24 mouse cellular contexts compared by ENCODE assay signal in genomic region chr2:117421376-117421775, GRCm38 (mm10).
DNase-seq lines count a peak whose midpoint lies in the region; ATAC-seq and TF ChIP-seq lines count a peak whose summit lies in the region.
"Had no signal": no experiment of that assay in that cellular context is flagged by ENCODE, and none has a peak within 500 bp of the region (broad histone marks: within the 10 kb centered on the region; RNA-seq: fewer than 3 reads in every experiment).

No protein-coding gene starts in this region.

- no peak for TF ChIP-seq EP300 in heart, postnatal 0 days (IDR thresholded peaks at IDR 0.05; ENCODE audit: low read depth)

- H3K9ac ChIP-seq in heart, postnatal 0 days (replicated peaks; ENCODE audit: low read depth, low read length): no peak overlapping the region
- H3K9ac ChIP-seq in kidney, embryonic 16.5 days (replicated peaks; ENCODE audit: low read length): no peak overlapping the region
- H3K9ac ChIP-seq: embryonic facial prominence, embryonic 12.5 days; forebrain, embryonic 12.5 days; heart, embryonic 15.5 days; hindbrain, embryonic 15.5 days had no signal

- intact Hi-C loops in heart, postnatal 14 days (cut with DNase I): no loop called here

- H3K27me3 ChIP-seq in heart, postnatal 0 days (ENCODE audit: control insufficient read depth, insufficient read depth, low read length): no peaks in the 10 kb centered on the region
- no peaks in the 10 kb centered on the region for H3K27me3 ChIP-seq in kidney, embryonic 16.5 days (ENCODE audit: insufficient read depth, low read length)
- H3K27me3 ChIP-seq: embryonic facial prominence, embryonic 12.5 days; forebrain, embryonic 12.5 days; heart, embryonic 15.5 days; hindbrain, embryonic 15.5 days had no signal

- H3K4me2 ChIP-seq in heart, postnatal 0 days (ENCODE audit: low read depth, low read length): no peak overlapping the region
- no peak overlapping the region for H3K4me2 ChIP-seq in kidney, embryonic 16.5 days (replicated peaks; ENCODE audit: low read depth, low read length)
- H3K4me2 ChIP-seq: embryonic facial prominence, embryonic 12.5 days; forebrain, embryonic 12.5 days; heart, embryonic 15.5 days; hindbrain, embryonic 15.5 days had no signal

- ATAC-seq in heart, postnatal 0 days (ENCODE audit: insufficient read depth, low read depth): no peak
- ATAC-seq in kidney, embryonic 16.5 days (ENCODE audit: low FRiP score, low TSS enrichment): no peak
- ATAC-seq: activated CD4-positive, CD25-positive, alpha-beta regulatory T cell, adult 4 months; forebrain, embryonic 16.5 days; inflammation-experienced regulatory T-cells, adult 6 months had no signal

- no peak overlapping the region for H3K4me3 ChIP-seq in heart, postnatal 0 days (ENCODE audit: low read depth, low read length)
- H3K4me3 ChIP-seq in kidney, embryonic 16.5 days (ENCODE audit: low read length): no peak overlapping the region
- H3K4me3 ChIP-seq: embryonic facial prominence, embryonic 12.5 days; forebrain, embryonic 12.5 days; heart, embryonic 10.5 days; heart, embryonic 15.5 days; hindbrain, embryonic 15.5 days had no signal

- no peak for TF ChIP-seq CTCF in heart, postnatal 0 days (IDR thresholded peaks at IDR 0.05; ENCODE audit: low read depth)

- no peaks in the 10 kb centered on the region for H3K36me3 ChIP-seq in heart, postnatal 0 days (replicated peaks; ENCODE audit: control insufficient read depth, insufficient read depth, low read length)
- no peaks in the 10 kb centered on the region for H3K36me3 ChIP-seq in kidney, embryonic 16.5 days (ENCODE audit: insufficient read depth, low read length)
- H3K36me3 ChIP-seq: embryonic facial prominence, embryonic 12.5 days; forebrain, embryonic 12.5 days; G1E; heart, embryonic 10.5 days; heart, embryonic 15.5 days; hindbrain, embryonic 15.5 days had no signal

- DNase-seq in heart, postnatal 0 days (ENCODE audit: low spot score): no peak
- no peak for DNase-seq in heart, postnatal 14 days
- DNase-seq in naive thymus-derived CD4-positive, alpha-beta T cell, adult 2 months (ENCODE audit: low read depth): peak; percentile 73
- peak; percentile 65 for DNase-seq in thymus, postnatal 10 days (ENCODE audit: low spot score in 2 of 2)
- DNase-seq in thymus, postnatal 4 days: peak; percentile 51
- DNase-seq in lung, postnatal 25 days (ENCODE audit: low spot score): no peak
- DNase-seq in Muller cell, postnatal 12 days (ENCODE audit: inconsistent ontology term): no peak
- DNase-seq: adrenal gland, adult 2 months; cerebellum, adult 11-12 months; cerebellum, adult 9-10 months; cerebellum, postnatal 25 days; gastrocnemius, postnatal 10 days; heart, adult 18-20 months; heart, postnatal 36 days had no signal

- H3K27ac ChIP-seq in heart, postnatal 0 days (ENCODE audit: low read depth): peak overlapping the region; percentile 64; the same call in 1 of the 2 replicates
- H3K27ac ChIP-seq in kidney, embryonic 16.5 days (ENCODE audit: low read length): no peak overlapping the region
- H3K27ac ChIP-seq: embryonic facial prominence, embryonic 12.5 days; forebrain, embryonic 12.5 days; heart, embryonic 10.5 days; heart, embryonic 15.5 days; hindbrain, embryonic 15.5 days had no signal

- H3K9me3 ChIP-seq in heart, postnatal 0 days (replicated peaks; ENCODE audit: control insufficient read depth, low read length): no peaks in the 10 kb centered on the region
- no peaks in the 10 kb centered on the region for H3K9me3 ChIP-seq in kidney, embryonic 16.5 days (ENCODE audit: low read length)
- H3K9me3 ChIP-seq: embryonic facial prominence, embryonic 12.5 days; forebrain, embryonic 12.5 days; G1E; heart, embryonic 10.5 days; heart, embryonic 15.5 days; hindbrain, embryonic 15.5 days had no signal

- no peaks in the 10 kb centered on the region for H3K4me1 ChIP-seq in heart, postnatal 0 days (ENCODE audit: control insufficient read depth, insufficient read depth)
- no peaks in the 10 kb centered on the region for H3K4me1 ChIP-seq in kidney, embryonic 16.5 days (ENCODE audit: insufficient read depth, low read length)
- H3K4me1 ChIP-seq: embryonic facial prominence, embryonic 12.5 days; forebrain, embryonic 12.5 days; heart, embryonic 10.5 days; heart, embryonic 15.5 days; hindbrain, embryonic 15.5 days had no signal

- 73% methylated on average over 4 of the region's 4 CpGs for WGBS in heart, postnatal 0 days
- WGBS in kidney, embryonic 16.5 days: 50% methylated on average over 4 of the region's 4 CpGs

Comparison
In these comparisons a context has a peak if more than half of its experiments do, and no peak if none do; other contexts are left out.
1. DNase-seq: peak in naive thymus-derived CD4-positive, alpha-beta T cell, adult 2 months (single experiment), thymus, postnatal 10 days (2 of 2) and thymus, postnatal 4 days (single experiment); none in heart, postnatal 0 days (single experiment), heart, postnatal 14 days (0 of 2), lung, postnatal 25 days (single experiment) and Muller cell, postnatal 12 days (single experiment).